Mouse (Mus musculus): Measurements from ENCODE around the gene Stox2.

DNA sequence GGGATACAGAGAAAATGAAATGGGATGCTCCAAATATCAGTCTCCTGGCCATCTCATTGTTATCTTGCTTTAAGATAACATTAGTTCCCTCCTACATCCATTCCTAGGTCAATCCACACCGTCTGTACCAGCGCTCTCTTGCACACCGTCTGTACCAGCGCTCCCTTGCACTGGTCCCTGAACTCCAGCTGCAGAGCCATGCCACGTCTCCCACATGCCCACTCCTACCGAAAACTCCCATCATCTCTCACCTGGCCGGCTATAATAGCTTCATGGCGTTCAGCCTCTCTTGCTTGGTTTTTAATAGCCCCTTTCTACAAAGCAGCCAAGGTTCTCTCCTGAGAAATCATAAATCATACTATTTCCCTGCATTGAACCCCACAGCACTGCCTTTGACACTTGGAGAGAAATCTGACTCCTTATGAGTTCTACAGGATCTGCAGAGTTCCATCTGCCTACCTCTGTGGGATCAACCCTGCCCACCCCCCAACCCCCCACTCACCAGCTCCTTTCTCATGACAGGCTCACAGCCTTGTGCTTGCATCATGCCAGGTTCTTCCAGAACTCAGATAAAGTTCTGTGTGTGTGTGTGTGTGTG is 239.4 kb downstream of the Stox2 start:
- TF ChIP-seq CTCF (IDR thresholded peaks at IDR 0.05) (no peak), EP300 (IDR thresholded peaks at IDR 0.05) (no peak)

Data from lung, postnatal 0 days (tissue).